Mouse (Mus musculus) heart, adult 2 months (tissue): ENCODE measurements around the gene Traf3ip2. TPM values are rescaled to one million over a fixed set of nuclear protein-coding genes. Genes with fewer than 3 reads are reported as not detected.

Experiments used
- DNase-seq, 2 experiments: peaks; one replicate each; pipeline ENCODE4 v3.0.0; 2021
- H3K27ac ChIP-seq: fragments of 200-600 bp; 2 replicates; pipeline ENCODE4 v1.8.1; 2022
- H3K27me3 ChIP-seq: fragments of 200-500 bp; 2 replicates; pipeline ENCODE4 v1.6.1; 2012; ENCODE audit warnings: mild to moderate bottlenecking, low read length, inconsistent platforms, mixed read lengths; ENCODE audit not compliant: control insufficient read depth, insufficient read depth
- H3K36me3 ChIP-seq: fragments of 200-500 bp; 2 replicates; pipeline ENCODE4 v1.6.1; 2012; ENCODE audit warnings: low read length, inconsistent platforms; ENCODE audit not compliant: control insufficient read depth, insufficient read depth
- H3K4me1 ChIP-seq: fragments of 200-500 bp; 2 replicates; pipeline ENCODE4 v1.6.1; 2011; ENCODE audit warnings: low read length; ENCODE audit not compliant: control insufficient read depth, insufficient read depth
- H3K4me3 ChIP-seq: fragments of 200-600 bp; 2 replicates; pipeline ENCODE4 v1.8.1; 2022
- H3K79me2 ChIP-seq: fragments of 200-500 bp; replicated peaks from 2 replicates; pipeline ENCODE4 v1.6.1; 2012; ENCODE audit warnings: mild to moderate bottlenecking, inconsistent platforms, low read length, moderate library complexity, mixed read lengths; ENCODE audit not compliant: control insufficient read depth, insufficient read depth
- H3K9ac ChIP-seq: fragments of 200-500 bp; 2 replicates; pipeline ENCODE4 v1.6.1; 2012; ENCODE audit warnings: low read depth, mild to moderate bottlenecking, control low read depth, inconsistent platforms, low read length, mixed read lengths
- CTCF ChIP-seq: fragments of 200-600 bp; IDR thresholded peaks from 2 replicates; pipeline ENCODE4 v1.8.1; 2022; ENCODE audit warnings: antibody characterized with exemption, mild to moderate bottlenecking, moderate library complexity
- EP300 ChIP-seq: fragments of 200-500 bp; IDR thresholded peaks from 2 replicates; pipeline ENCODE4 v1.6.1; 2011; ENCODE audit warnings: low read depth, low read length, control low read depth; ENCODE audit not compliant: insufficient read depth
- POLR2A ChIP-seq: fragments of 200-500 bp; IDR thresholded peaks from 2 replicates; pipeline ENCODE4 v1.6.1; 2011; ENCODE audit warnings: mild to moderate bottlenecking, low read depth, low read length, control low read depth; ENCODE audit not compliant: insufficient read depth
- WGBS: fragments of 180-500 bp; shearing (Covaris S2); methylation state at CpG from one replicate; pipeline ENCODE4 v1.1.7; 2018; 5-methylcytosine and 5-hydroxymethylcytosine counted together
- intact Hi-C: fragments of 180-260 bp; cut with DNase I; formaldehyde crosslinking; loops from one replicate; pipeline ENCODE4 v1.15.1; 2025
- polyA plus RNA-seq: library from polyadenylated mRNA; depleted of rRNA; stranded (reverse); fragments of >200 nt; gene quantifications from 2 replicates; pipeline ENCODE4 v1.2.3, GENCODE M21; 2012
- total RNA-seq, 2 experiments: library from RNA; stranded (reverse); gene quantifications; 2 replicates each; pipeline ENCODE4 v1.2.3; 2021

Traf3ip2 gene
- total and polyA plus RNA-seq, 3 experiments: 5.0 to 7.8 (median 6.5) TPM

DNA sequence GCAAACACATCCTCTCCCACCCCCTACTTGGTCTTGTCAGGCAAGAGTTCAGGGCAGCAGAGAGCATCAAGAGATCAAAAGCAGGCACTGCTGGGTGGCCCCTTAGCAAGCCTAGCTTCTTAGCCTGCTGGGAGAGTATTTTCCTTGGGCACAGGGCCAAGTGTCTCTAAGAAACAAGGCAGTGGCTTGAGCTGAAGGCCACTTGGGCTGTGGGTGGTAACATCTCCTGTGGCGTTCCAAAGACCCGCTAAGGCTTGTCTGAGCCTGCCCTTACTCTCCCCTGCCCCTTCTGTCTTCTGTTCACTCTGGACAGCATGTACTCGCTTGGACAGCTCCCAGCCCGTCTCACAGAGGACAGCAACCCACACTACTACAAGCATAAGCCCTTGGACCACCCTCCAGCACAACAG lies 28.1 kb downstream of the Traf3ip2 start:
- Histone ChIP-seq H3K4me3 (no peak overlapping the region), H3K79me2 (no peaks in the 10 kb centered on the region; the same call in 1 of the 2 replicates), H3K27me3 (no peaks in the 10 kb centered on the region), H3K4me1 (peaks cover 2% of the 10 kb centered on the region; the same call in 1 of the 2 replicates), H3K9ac (no peak overlapping the region), H3K36me3 (peaks cover 4% of the 10 kb centered on the region), H3K27ac (no peak overlapping the region)
- intact Hi-C loops: no loop called here
- no peak for DNase-seq
- WGBS: 70% methylated on average over 4 of the region's 4 CpGs
- TF ChIP-seq EP300 (no peak), POLR2A (no peak), CTCF (no peak)

DNA sequence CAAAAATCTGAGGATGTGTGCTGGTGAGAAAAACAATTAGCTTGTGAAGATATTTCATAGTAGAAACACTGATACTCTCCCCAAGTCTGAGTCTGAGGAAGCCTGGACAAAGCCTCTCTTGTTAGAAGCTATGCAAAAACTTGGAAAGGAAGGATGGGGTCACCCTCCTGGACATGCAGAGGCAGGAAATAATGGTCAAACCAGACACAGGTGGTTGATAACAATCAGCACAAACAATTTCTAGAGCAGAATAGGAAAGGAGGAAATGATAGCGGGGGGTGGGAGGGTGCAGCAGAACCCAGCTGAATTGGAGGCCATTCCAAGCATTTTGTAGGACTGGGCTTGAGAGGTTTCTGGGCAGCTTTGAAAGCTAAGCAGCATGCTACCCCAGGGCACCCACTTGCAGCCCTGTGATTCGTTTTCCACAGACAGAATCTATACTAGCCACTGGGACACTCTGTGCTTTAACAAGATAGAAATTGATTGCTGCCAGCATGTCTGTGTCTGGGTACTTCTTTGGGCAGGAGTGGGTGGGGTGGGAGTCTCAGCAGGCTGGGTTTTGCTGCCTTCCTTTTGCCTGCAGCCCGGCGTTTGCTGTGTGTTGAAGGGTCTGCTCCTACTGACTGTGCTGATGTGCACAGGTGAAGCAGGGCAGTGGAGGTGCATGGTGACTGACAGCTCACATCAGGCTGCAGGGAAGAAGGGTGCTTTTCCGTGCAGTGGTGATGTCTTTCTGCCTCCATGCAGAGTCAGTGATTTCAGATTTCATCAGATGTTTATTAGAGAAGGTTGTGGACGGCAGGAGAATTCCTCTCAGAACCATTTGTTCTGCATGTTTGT lies 33.3 kb downstream of the Traf3ip2 start:
- TF ChIP-seq EP300: no peak
- no peak for TF ChIP-seq POLR2A
- no peak for TF ChIP-seq CTCF
- no peaks in the 10 kb centered on the region for H3K27me3 ChIP-seq
- intact Hi-C loops: no loop called here
- H3K4me1 ChIP-seq: peaks cover 9% of the 10 kb centered on the region
- no peaks in the 10 kb centered on the region for H3K79me2 ChIP-seq
- no peak overlapping the region for H3K4me3 ChIP-seq
- no peak for DNase-seq
- no peak overlapping the region; the same call in 1 of the 2 replicates for H3K27ac ChIP-seq
- 32% methylated on average over 6 of the region's 6 CpGs for WGBS
- peaks cover 11% of the 10 kb centered on the region for H3K36me3 ChIP-seq
- no peak overlapping the region for H3K9ac ChIP-seq

- Histone ChIP-seq H3K27me3 (no peaks in the 10 kb centered on the region), H3K27ac (peak overlapping the region; percentile 24; the same call in 1 of the 2 replicates), H3K4me3 (no peak overlapping the region), H3K36me3 (peaks cover 11% of the 10 kb centered on the region), H3K79me2 (no peaks in the 10 kb centered on the region), H3K4me1 (peaks cover 9% of the 10 kb centered on the region), H3K9ac (no peak overlapping the region)
- DNase-seq: peak; percentile 61 to 66
- 27% methylated on average over 14 of the region's 14 CpGs for whole genome bisulfite sequencing
- intact Hi-C loops: no loop called here
- TF ChIP-seq POLR2A (no peak), CTCF (no peak), EP300 (0 out of 2 replicates have a peak, but pooled peaks have one; percentile 42)
These were observed 33.9 kb downstream of the Traf3ip2 start for GRCm38 (mm10) chr10:39646629-39647019.

GRCm38 (mm10) chr10:39647118-39647517 lies 34.4 kb downstream of the Traf3ip2 start:
- H3K4me3 ChIP-seq: no peak overlapping the region
- DNase-seq: no peak

DNA sequence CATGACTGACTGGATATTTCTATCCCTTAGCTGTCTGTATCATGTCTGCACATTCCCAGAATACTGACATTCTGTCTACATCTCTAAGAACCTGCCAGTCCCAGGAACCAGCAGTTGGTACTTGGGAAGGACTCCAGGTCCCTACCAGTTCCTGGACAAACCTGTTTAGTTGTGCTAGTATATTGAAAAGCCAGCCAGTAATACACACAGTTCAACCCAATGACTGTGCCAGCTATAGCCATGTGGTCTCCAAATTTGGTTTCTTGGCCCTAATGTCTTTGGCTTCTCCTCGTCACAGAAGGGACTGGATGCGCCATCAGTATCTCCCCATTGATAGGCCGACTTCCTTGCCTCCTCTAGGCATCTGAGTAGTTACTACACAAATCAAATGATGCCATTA lies 35.5 kb downstream of the Traf3ip2 start:
- no peak overlapping the region for H3K9ac ChIP-seq
- H3K4me1 ChIP-seq: peaks cover 9% of the 10 kb centered on the region
- H3K4me3 ChIP-seq: no peak overlapping the region
- TF ChIP-seq CTCF: no peak
- TF ChIP-seq EP300: no peak
- TF ChIP-seq POLR2A: no peak
- H3K27me3 ChIP-seq: no peaks in the 10 kb centered on the region
- H3K79me2 ChIP-seq: no peaks in the 10 kb centered on the region
- no peak overlapping the region for H3K27ac ChIP-seq
- no peak for DNase-seq
- intact Hi-C loops: no loop called here
- 91% methylated on average over 3 of the region's 3 CpGs for WGBS
- peaks cover 11% of the 10 kb centered on the region for H3K36me3 ChIP-seq

More at GRCm38 (mm10) chr10:39647118-39647517, 34.4 kb downstream of the Traf3ip2 start:
- Histone ChIP-seq H3K79me2 (no peaks in the 10 kb centered on the region), H3K4me1 (peaks cover 9% of the 10 kb centered on the region), H3K27ac (peak overlapping the region; percentile 24; the same call in 1 of the 2 replicates), H3K36me3 (peaks cover 11% of the 10 kb centered on the region), H3K27me3 (no peaks in the 10 kb centered on the region), H3K9ac (no peak overlapping the region)
- TF ChIP-seq CTCF: no peak
- TF ChIP-seq POLR2A: no peak
- no peak for TF ChIP-seq EP300
- intact Hi-C loops: no loop called here
- WGBS: 35% methylated on average over 1 of the region's 1 CpGs

- no peak for DNase-seq
- Histone ChIP-seq H3K4me3 (no peak overlapping the region), H3K36me3 (peaks cover 11% of the 10 kb centered on the region), H3K27ac (no peak overlapping the region), H3K9ac (no peak overlapping the region), H3K27me3 (no peaks in the 10 kb centered on the region), H3K79me2 (no peaks in the 10 kb centered on the region), H3K4me1 (peaks cover 9% of the 10 kb centered on the region)
- WGBS: 94% methylated on average over 3 of the region's 3 CpGs
- TF ChIP-seq POLR2A (no peak), CTCF (no peak), EP300 (no peak)
- intact Hi-C loops: no loop called here
These were observed 36.8 kb downstream of the Traf3ip2 start for GRCm38 (mm10) chr10:39649550-39649949.
